Comparison of ENCODE assay signal across 37 mouse cellular contexts in genomic region chr7:46652279-46652678, GRCm38 (mm10). TPM values are rescaled to one million over a fixed set of nuclear protein-coding genes. Genes with fewer than 3 reads are reported as not detected.
"Had no signal": no experiment of that assay in that cellular context is flagged by ENCODE, and none has a peak within 500 bp of the region (broad histone marks: within the 10 kb centered on the region; RNA-seq: fewer than 3 reads in every experiment).

No protein-coding gene starts in this region.

- H3K4me3 ChIP-seq: limb, embryonic 10.5 days; limb, embryonic 12.5 days; limb, embryonic 13.5 days; limb, embryonic 15.5 days; liver, embryonic 12.5 days; liver, embryonic 13.5 days; liver, embryonic 15.5 days; lung, embryonic 15.5 days; midbrain, embryonic 10.5 days; midbrain, embryonic 12.5 days; midbrain, embryonic 13.5 days; midbrain, embryonic 15.5 days; myocyte; neural tube, embryonic 12.5 days; neural tube, embryonic 13.5 days had no signal

- H3K9me3 ChIP-seq: limb, embryonic 10.5 days; limb, embryonic 12.5 days; limb, embryonic 13.5 days; limb, embryonic 15.5 days; liver, embryonic 12.5 days; liver, embryonic 13.5 days; liver, embryonic 15.5 days; lung, embryonic 15.5 days; midbrain, embryonic 10.5 days; midbrain, embryonic 12.5 days; midbrain, embryonic 13.5 days; midbrain, embryonic 15.5 days; neural tube, embryonic 12.5 days; neural tube, embryonic 13.5 days had no signal

- DNase-seq: left cerebral cortex, postnatal 4 days; liver; liver, embryonic 13.5 days; liver, postnatal 0 days; lung, adult 18-20 months; lung, adult 2 months; lung, embryonic 14.5 days; lung, postnatal 10 days; lung, postnatal 14 days; lung, postnatal 36 days; lung, postnatal 4 days; midbrain, embryonic 14.5 days had no signal

- ATAC-seq: liver, embryonic 12.5 days; liver, postnatal 0 days; lung, postnatal 0 days; midbrain, embryonic 13.5 days; midbrain, embryonic 15.5 days; midbrain, embryonic 16.5 days had no signal

- H3K27ac ChIP-seq: limb, embryonic 10.5 days; limb, embryonic 12.5 days; limb, embryonic 13.5 days; limb, embryonic 15.5 days; liver, embryonic 12.5 days; liver, embryonic 13.5 days; liver, embryonic 14.5 days; liver, embryonic 15.5 days; lung, embryonic 15.5 days; macrophage; midbrain, embryonic 10.5 days; midbrain, embryonic 12.5 days; midbrain, embryonic 13.5 days; midbrain, embryonic 15.5 days; neural tube, embryonic 12.5 days; neural tube, embryonic 13.5 days had no signal

- H3K27me3 ChIP-seq: limb, embryonic 12.5 days; limb, embryonic 13.5 days; limb, embryonic 15.5 days; liver, embryonic 13.5 days; lung, embryonic 15.5 days; midbrain, embryonic 12.5 days; midbrain, embryonic 13.5 days; midbrain, embryonic 15.5 days; neural tube, embryonic 12.5 days; neural tube, embryonic 13.5 days had no signal

- H3K9ac ChIP-seq: limb, embryonic 12.5 days; limb, embryonic 13.5 days; limb, embryonic 15.5 days; liver, embryonic 12.5 days; liver, embryonic 13.5 days; liver, embryonic 14.5 days; liver, embryonic 15.5 days; liver, postnatal 0 days; lung, embryonic 14.5 days; lung, embryonic 15.5 days; midbrain, embryonic 12.5 days; midbrain, embryonic 13.5 days; midbrain, embryonic 15.5 days; neural tube, embryonic 12.5 days; neural tube, embryonic 13.5 days had no signal

- H3K4me2 ChIP-seq: limb, embryonic 12.5 days; limb, embryonic 13.5 days; limb, embryonic 15.5 days; liver, embryonic 11.5 days; liver, embryonic 12.5 days; liver, embryonic 13.5 days; liver, embryonic 15.5 days; lung, embryonic 14.5 days; lung, embryonic 15.5 days; midbrain, embryonic 11.5 days; midbrain, embryonic 12.5 days; midbrain, embryonic 13.5 days; midbrain, embryonic 15.5 days; neural tube, embryonic 12.5 days; neural tube, embryonic 13.5 days had no signal

- H3K4me1 ChIP-seq: limb, embryonic 10.5 days; limb, embryonic 12.5 days; limb, embryonic 13.5 days; limb, embryonic 15.5 days; liver, embryonic 15.5 days; lung, embryonic 15.5 days; midbrain, embryonic 10.5 days; midbrain, embryonic 12.5 days; midbrain, embryonic 13.5 days; midbrain, embryonic 15.5 days; neural tube, embryonic 12.5 days; neural tube, embryonic 13.5 days had no signal

- H3K36me3 ChIP-seq: limb, embryonic 10.5 days; limb, embryonic 12.5 days; limb, embryonic 13.5 days; limb, embryonic 15.5 days; liver, embryonic 12.5 days; liver, embryonic 13.5 days; liver, embryonic 15.5 days; lung, embryonic 15.5 days; midbrain, embryonic 10.5 days; midbrain, embryonic 12.5 days; midbrain, embryonic 13.5 days; midbrain, embryonic 15.5 days; neural tube, embryonic 12.5 days; neural tube, embryonic 13.5 days had no signal

RNA-seq across cellular contexts. Expression of gene Tph1, which starts 20.1 kb away (rescaled TPM):
- total RNA-seq: liver, adult 2 months; megakaryocyte progenitor cell, adult 5-6 weeks; megakaryocyte-erythroid progenitor cell, adult 5-6 weeks; midbrain, postnatal 0 days; monocyte, adult 5-6 weeks had no signal
- polyA plus RNA-seq: limb, embryonic 10.5 days; limb, embryonic 12.5 days; liver, adult 2 months; liver, embryonic 12.5 days; liver, embryonic 13.5 days; liver, embryonic 14.5 days; liver, embryonic 15.5 days; liver, postnatal 0 days; lung, adult 2 months; macrophage had no signal
